Mouse (Mus musculus) brain, embryonic 18.5 days (tissue): Measurements from ENCODE around the gene Bcas1.

ENCODE experiments used
- DNase-seq: peaks from one replicate; pipeline ENCODE4 v3.0.0-alpha.2; 2012; ENCODE audit warnings: low read depth, low spot score

Bcas1 gene

GRCm38 (mm10) chr2:170418748-170419147, 8.9 kb downstream of the Bcas1 start:
- DNase-seq = no peak

GRCm38 (mm10) chr2:170411490-170412168, 16.0 kb downstream of the Bcas1 start:
- DNase-seq = no peak

GRCm38 (mm10) chr2:170410677-170411489, 16.8 kb downstream of the Bcas1 start:
- no peak for DNase-seq

- no peak for DNase-seq
These were observed 21.2 kb downstream of the Bcas1 start for GRCm38 (mm10) chr2:170406438-170406837.

- DNase-seq = no peak
These were observed 22.7 kb downstream of the Bcas1 start for GRCm38 (mm10) chr2:170404781-170405573.

- no peak for DNase-seq
These were observed 23.8 kb downstream of the Bcas1 start for GRCm38 (mm10) chr2:170403666-170404385.

GRCm38 (mm10) chr2:170401211-170401799, 26.3 kb downstream of the Bcas1 start:
- peak; percentile 55 for DNase-seq

- DNase-seq = no peak
These were observed 27.0 kb downstream of the Bcas1 start for GRCm38 (mm10) chr2:170400666-170401065.

- no peak for DNase-seq
These were observed 35.7 kb downstream of the Bcas1 start for GRCm38 (mm10) chr2:170391994-170392393.

GRCm38 (mm10) chr2:170388320-170388719, 39.3 kb downstream of the Bcas1 start:
- no peak for DNase-seq

GRCm38 (mm10) chr2:170385556-170385955, 42.1 kb downstream of the Bcas1 start:
- DNase-seq = no peak

GRCm38 (mm10) chr2:170384770-170385169, 42.9 kb downstream of the Bcas1 start:
- DNase-seq = no peak

GRCm38 (mm10) chr2:170373391-170373790, 54.3 kb downstream of the Bcas1 start:
- DNase-seq = no peak

- no peak for DNase-seq
These were observed 62.0 kb downstream of the Bcas1 start for GRCm38 (mm10) chr2:170365676-170366075.

- no peak for DNase-seq
These were observed 62.4 kb downstream of the Bcas1 start for GRCm38 (mm10) chr2:170365271-170365670.

GRCm38 (mm10) chr2:170356667-170357374, 70.8 kb downstream of the Bcas1 start:
- DNase-seq = no peak

GRCm38 (mm10) chr2:170354963-170355367, 72.7 kb downstream of the Bcas1 start:
- peak; percentile 66 for DNase-seq

- no peak for DNase-seq
These were observed 75.4 kb downstream of the Bcas1 start for GRCm38 (mm10) chr2:170352273-170352672.

GRCm38 (mm10) chr2:170351847-170352246, 75.8 kb downstream of the Bcas1 start:
- no peak for DNase-seq

- DNase-seq = no peak
These were observed 77.9 kb downstream of the Bcas1 start for GRCm38 (mm10) chr2:170349784-170350183.
